Mouse (Mus musculus): ENCODE measurements around the gene Ndufs5. TPM values are rescaled to one million over a fixed set of nuclear protein-coding genes. Genes with fewer than 3 reads are reported as not detected.

Ndufs5 gene
- polyA plus RNA-seq (2012; rRNA removed), result 12.7 and 17.0 TPM in 2 replicates

GRCm38 (mm10) chr4:123717574-123718433 lies at the start of gene Ndufs5:
Gene Ndufs5, minus strand, starts transcription at chr4:123718202.

GRCm38 (mm10) chr4:123750152-123750651 lies 32.2 kb upstream of the Ndufs5 start, which contains the start of gene Akirin1:
Gene Akirin1, minus strand, starts transcription at chr4:123750345.

GRCm38 (mm10) chr4:123684260-123684659 lies 33.7 kb downstream of the Ndufs5 start, which contains the start of gene Macf1:
Gene Macf1, minus strand, starts transcription at chr4:123684360.

Other genes with a start within 250 kb of the Ndufs5 start
- gene Macf1, start 33.8 kb downstream of the Ndufs5 start, polyA plus RNA-seq (2012; rRNA removed), result 58.7 and 75.4 TPM in 2 replicates
- gene Akirin1, start 32.1 kb upstream of the Ndufs5 start, polyA plus RNA-seq (2012; rRNA removed), result 35.1 and 53.9 TPM in 2 replicates
- gene Rhbdl2, start 69.7 kb upstream of the Ndufs5 start, polyA plus RNA-seq (2012; rRNA removed), result 0.85 and 0.94 TPM in 2 replicates
- gene 4933427I04Rik, start 141.5 kb upstream of the Ndufs5 start, polyA plus RNA-seq (2012; rRNA removed), result not detected in 2 replicates
- 17.2 and 17.3 TPM in 2 replicates for gene Mycbp, start 186.6 kb upstream of the Ndufs5 start, polyA plus RNA-seq (2012; rRNA removed)
- 42.1 and 63.0 TPM in 2 replicates for gene Rragc, start 199.2 kb upstream of the Ndufs5 start, polyA plus RNA-seq (2012; rRNA removed)
- gene 4930535I16Rik, start 199.8 kb upstream of the Ndufs5 start, polyA plus RNA-seq (2012; rRNA removed), result 2.4 TPM in 1 of 2 replicates, not detected in the other